Mouse (Mus musculus): ENCODE data around the gene Arsg.

DNA sequence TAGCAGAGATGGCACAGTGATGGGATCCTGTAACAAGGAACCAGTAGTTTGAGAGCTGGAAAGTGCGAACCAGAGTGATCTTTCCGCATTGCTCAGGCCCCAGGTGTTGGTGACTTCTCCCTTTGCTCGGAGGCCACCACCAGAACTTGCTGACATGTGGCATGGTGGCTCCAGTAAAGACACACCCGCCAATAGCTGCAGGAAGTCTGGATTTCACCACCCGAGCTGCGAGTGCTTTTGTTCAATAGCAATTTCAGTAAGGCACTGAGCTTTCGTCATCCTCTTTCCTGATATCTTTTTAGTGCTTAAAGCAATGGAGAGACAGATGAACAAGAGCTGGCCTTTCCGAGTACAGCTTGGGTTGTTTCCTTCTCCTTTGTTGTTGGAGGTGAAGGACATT lies 7.3 kb downstream of the Arsg start:
- TF ChIP-seq POLR2A (IDR thresholded peaks at IDR 0.05; ENCODE audit: insufficient read depth, low read depth, low read length) (no peak), CTCF (IDR thresholded peaks at IDR 0.05; ENCODE audit: insufficient read depth, low read depth, low read length) (no peak)
